Mouse (Mus musculus): ENCODE results near the gene Arl8a. TPM values are rescaled to one million over a fixed set of nuclear protein-coding genes. Genes with fewer than 3 reads are reported as not detected.
A peak's percentile ranks its signal among the peaks of the same experiment; 100 is the strongest.

Arl8a gene
- polyA plus RNA-seq, 1 experiment: 84.7 TPM

DNA sequence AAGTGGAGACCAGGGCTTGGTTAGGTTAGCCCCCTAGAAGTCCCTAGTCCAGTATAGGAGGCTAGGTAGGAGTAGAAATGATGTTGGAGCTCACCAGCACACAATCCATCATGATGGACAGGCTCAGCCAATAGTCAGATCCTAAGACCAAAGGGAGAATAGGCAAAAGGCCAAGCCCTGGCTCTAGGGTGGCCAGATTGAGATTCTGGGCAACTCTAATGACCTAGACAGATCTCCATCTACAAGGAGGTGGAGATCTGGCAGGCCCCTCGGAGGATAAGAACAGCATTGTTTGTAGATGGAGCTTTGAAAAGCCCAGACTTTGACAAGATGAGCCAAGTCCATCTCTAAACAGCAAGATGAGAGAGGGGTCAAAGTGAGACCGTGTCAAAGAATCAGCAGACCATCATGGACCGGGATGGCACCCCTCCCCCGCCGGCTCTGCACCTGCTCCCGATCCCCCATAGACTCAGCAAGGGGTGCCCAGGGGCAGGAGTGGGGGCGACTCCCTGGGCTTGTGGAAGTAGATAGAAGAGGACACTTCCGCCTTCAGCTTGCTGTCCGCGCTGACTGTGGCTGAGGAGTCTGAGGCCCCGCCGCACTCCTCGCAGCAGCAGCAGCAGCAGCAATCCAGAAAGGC is 13.9 kb downstream of the Arl8a start:
- DNase-seq: no peak
- WGBS: 85% methylated on average over 13 of the region's 13 CpGs
- H3K4me1 ChIP-seq (ENCODE audit: control insufficient read depth, insufficient read depth, low read length): no peaks in the 10 kb centered on the region
- TF ChIP-seq POLR2A (IDR thresholded peaks at IDR 0.05; ENCODE audit: borderline replicate concordance, extremely low read depth, low read depth, low read length) (no peak), CTCF (IDR thresholded peaks at IDR 0.05; ENCODE audit: insufficient read depth, low read length) (no peak)
- no peak overlapping the region for H3K4me3 ChIP-seq (replicated peaks; ENCODE audit: extremely low read depth, low read depth, low read length)

DNA sequence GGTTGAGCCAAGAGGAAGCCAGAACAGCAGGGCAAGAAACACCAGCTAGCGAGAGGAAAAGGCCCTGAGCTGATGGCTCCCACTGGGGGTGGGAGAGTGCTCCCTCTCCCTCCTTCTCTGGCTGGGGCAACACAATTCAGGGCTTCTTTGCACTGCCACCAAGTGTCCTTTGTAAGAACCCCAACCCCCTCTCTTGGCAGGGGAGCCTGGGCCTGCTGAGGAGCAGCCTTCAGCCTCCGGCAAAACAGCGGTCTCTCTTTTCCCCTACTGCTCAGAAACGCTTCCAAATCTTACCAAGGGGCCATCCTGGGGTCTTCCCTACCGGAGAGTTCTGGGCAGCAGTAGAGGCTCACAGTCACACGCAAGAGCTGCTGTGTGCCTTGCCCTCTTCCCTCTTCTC is 16.1 kb downstream of the Arl8a start:
- 75% methylated on average over 6 of the region's 6 CpGs for WGBS
- DNase-seq: no peak
- no peak for TF ChIP-seq CTCF (IDR thresholded peaks at IDR 0.05; ENCODE audit: insufficient read depth, low read length)
- no peak for TF ChIP-seq POLR2A (IDR thresholded peaks at IDR 0.05; ENCODE audit: borderline replicate concordance, extremely low read depth, low read depth, low read length)
- Histone ChIP-seq H3K4me1 (ENCODE audit: control insufficient read depth, insufficient read depth, low read length) (no peaks in the 10 kb centered on the region), H3K4me3 (replicated peaks; ENCODE audit: extremely low read depth, low read depth, low read length) (no peak overlapping the region)

DNA sequence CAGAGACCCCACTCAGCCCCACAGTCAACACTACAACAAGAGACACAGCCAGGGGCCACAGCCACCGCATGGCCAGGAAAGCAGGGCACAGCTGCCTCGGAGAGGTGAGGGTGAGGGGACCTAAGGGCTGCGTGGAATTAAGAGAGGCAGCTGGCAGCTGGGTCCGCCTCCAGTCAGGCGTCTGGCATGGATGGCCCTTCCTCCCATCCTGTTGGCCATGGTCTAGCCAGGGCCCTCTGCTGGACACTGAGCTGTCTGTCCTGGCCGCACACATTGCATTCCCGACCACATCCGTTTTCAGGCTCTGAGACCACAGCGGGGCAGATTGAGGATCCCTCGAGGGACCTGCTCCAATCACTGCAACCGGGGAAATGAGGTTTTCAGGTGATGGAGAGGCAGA is 20.8 kb downstream of the Arl8a start, which contains the start of gene Gpr37l1:
Gene Gpr37l1, minus strand, starts transcription at position 247 of the 400 bp plus-strand sequence.
- TF ChIP-seq POLR2A (IDR thresholded peaks at IDR 0.05; ENCODE audit: borderline replicate concordance, extremely low read depth, low read depth, low read length) (no peak), CTCF (IDR thresholded peaks at IDR 0.05; ENCODE audit: insufficient read depth, low read length) (peak; percentile 26; the same call in 1 of the 2 replicates)
- 0 out of 2 replicates have a peak, but pooled peaks cover 2% of the 10 kb centered on the region for H3K4me1 ChIP-seq (ENCODE audit: control insufficient read depth, insufficient read depth, low read length)
- H3K4me3 ChIP-seq (replicated peaks; ENCODE audit: extremely low read depth, low read depth, low read length): no peak within 1 kb of the TSS
- 54% methylated on average over 11 of the region's 11 CpGs for WGBS
- DNase-seq: no peak

DNA sequence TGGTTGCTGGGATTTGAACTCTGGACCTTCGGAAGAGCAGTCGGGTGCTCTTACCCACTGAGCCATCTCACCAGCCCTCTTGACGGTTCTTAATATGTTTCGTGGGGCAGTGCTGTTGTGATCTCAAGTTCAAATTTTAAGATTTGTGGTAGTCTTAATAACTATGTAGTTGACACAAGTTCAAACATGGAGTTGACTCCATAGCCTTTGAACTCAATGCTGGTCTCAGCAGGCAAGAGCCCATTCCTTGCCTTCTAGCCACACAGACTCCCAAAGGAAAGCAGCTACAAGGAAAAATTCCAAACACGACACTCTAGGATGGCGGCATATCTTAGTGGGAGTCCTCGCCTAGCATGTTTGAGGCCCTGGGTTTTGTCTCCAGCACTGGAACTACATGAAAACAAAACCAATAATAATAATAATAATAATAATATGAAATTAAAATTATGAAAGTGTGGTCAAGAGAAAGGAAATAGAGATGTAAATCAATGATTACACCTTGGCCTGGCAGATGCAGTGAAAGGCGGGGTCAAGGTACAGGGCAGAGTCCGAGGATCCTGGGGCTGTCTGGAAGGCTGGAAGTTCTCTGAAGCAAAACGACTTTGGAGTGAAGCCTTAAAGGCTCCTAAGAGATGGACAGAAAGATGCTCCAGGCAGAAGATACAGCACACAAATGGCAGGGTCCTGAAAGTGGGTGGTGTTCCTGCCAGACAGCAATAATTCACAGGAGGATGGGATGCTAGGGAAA is 22.0 kb downstream of the Arl8a start:
- 87% methylated on average over 10 of the region's 10 CpGs for WGBS
- TF ChIP-seq POLR2A (IDR thresholded peaks at IDR 0.05; ENCODE audit: borderline replicate concordance, extremely low read depth, low read depth, low read length): no peak
- TF ChIP-seq CTCF (IDR thresholded peaks at IDR 0.05; ENCODE audit: insufficient read depth, low read length): no peak
- H3K4me3 ChIP-seq (replicated peaks; ENCODE audit: extremely low read depth, low read depth, low read length): no peak overlapping the region
- no peak for DNase-seq
- 0 out of 2 replicates have a peak, but pooled peaks cover 2% of the 10 kb centered on the region for H3K4me1 ChIP-seq (ENCODE audit: control insufficient read depth, insufficient read depth, low read length)

- TF ChIP-seq POLR2A (IDR thresholded peaks at IDR 0.05; ENCODE audit: borderline replicate concordance, extremely low read depth, low read depth, low read length) (no peak), CTCF (IDR thresholded peaks at IDR 0.05; ENCODE audit: insufficient read depth, low read length) (no peak)
- H3K4me1 ChIP-seq (ENCODE audit: control insufficient read depth, insufficient read depth, low read length): 0 out of 2 replicates have a peak, but pooled peaks cover 2% of the 10 kb centered on the region
- no peak overlapping the region for H3K4me3 ChIP-seq (replicated peaks; ENCODE audit: extremely low read depth, low read depth, low read length)
- 25% methylated on average over 12 of the region's 12 CpGs for whole genome bisulfite sequencing
- no peak for DNase-seq
Observed at GRCm38 (mm10) chr1:135169556-135170224, 23.1 kb downstream of the Arl8a start.

DNA sequence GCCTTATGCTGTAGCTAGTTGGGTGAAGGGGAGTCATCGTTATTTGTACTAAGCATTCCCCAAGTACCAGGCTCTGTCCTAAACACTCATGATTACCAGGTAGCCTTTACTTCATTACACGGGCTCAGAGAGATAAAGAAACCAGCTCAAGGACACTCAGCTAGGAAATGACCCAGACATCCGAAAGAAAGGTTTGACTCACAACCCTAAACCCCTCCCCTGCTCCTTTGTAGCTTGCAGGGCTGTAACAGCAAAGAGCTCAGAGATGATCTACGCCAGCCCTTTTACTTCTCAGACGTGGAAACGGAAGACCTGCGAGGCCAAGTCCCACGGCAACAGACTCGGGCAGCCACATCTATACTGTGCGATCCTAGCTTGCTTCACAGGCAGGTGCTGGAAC is 23.7 kb downstream of the Arl8a start:
- no peak for DNase-seq
- WGBS: 53% methylated on average over 10 of the region's 10 CpGs
- TF ChIP-seq POLR2A (IDR thresholded peaks at IDR 0.05; ENCODE audit: borderline replicate concordance, extremely low read depth, low read depth, low read length) (no peak), CTCF (IDR thresholded peaks at IDR 0.05; ENCODE audit: insufficient read depth, low read length) (no peak)
- Histone ChIP-seq H3K4me3 (replicated peaks; ENCODE audit: extremely low read depth, low read depth, low read length) (no peak overlapping the region), H3K4me1 (ENCODE audit: control insufficient read depth, insufficient read depth, low read length) (0 out of 2 replicates have a peak, but pooled peaks cover 2% of the 10 kb centered on the region)

- Histone ChIP-seq H3K4me1 (ENCODE audit: control insufficient read depth, insufficient read depth, low read length) (0 out of 2 replicates have a peak, but pooled peaks cover 2% of the 10 kb centered on the region), H3K4me3 (replicated peaks; ENCODE audit: extremely low read depth, low read depth, low read length) (no peak overlapping the region)
- WGBS: 78% methylated on average over 7 of the region's 7 CpGs
- no peak for DNase-seq
- TF ChIP-seq POLR2A (IDR thresholded peaks at IDR 0.05; ENCODE audit: borderline replicate concordance, extremely low read depth, low read depth, low read length) (no peak), CTCF (IDR thresholded peaks at IDR 0.05; ENCODE audit: insufficient read depth, low read length) (no peak)
Observed at GRCm38 (mm10) chr1:135171202-135171601, 24.6 kb downstream of the Arl8a start.

DNA sequence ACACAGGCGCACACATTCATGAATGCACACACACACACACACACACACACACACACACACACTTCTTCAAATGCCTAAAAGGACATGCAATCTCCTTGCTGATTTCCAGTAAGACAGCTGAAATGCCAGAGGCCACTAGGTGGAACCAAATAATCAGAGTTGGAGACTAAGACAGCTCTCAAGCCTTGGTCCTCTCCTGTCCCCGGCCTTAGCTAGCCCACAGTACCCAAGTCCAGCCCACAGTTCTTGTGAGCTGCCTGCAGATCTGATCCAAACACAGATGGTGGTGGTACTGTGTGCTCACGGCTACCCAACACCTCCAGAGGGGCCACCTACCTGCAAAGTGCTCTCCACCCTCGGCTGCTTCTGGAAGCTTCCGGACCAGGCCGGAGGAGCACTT is 25.4 kb downstream of the Arl8a start:
- no peak for DNase-seq
- peak; percentile 59; the same call in 1 of the 2 replicates for TF ChIP-seq CTCF (IDR thresholded peaks at IDR 0.05; ENCODE audit: insufficient read depth, low read length)
- no peak for TF ChIP-seq POLR2A (IDR thresholded peaks at IDR 0.05; ENCODE audit: borderline replicate concordance, extremely low read depth, low read depth, low read length)
- Histone ChIP-seq H3K4me3 (replicated peaks; ENCODE audit: extremely low read depth, low read depth, low read length) (no peak overlapping the region), H3K4me1 (ENCODE audit: control insufficient read depth, insufficient read depth, low read length) (0 out of 2 replicates have a peak, but pooled peaks cover 2% of the 10 kb centered on the region)
- WGBS: 50% methylated on average over 6 of the region's 6 CpGs

- 92% methylated on average over 6 of the region's 6 CpGs for WGBS
- no peak overlapping the region for H3K4me3 ChIP-seq (replicated peaks; ENCODE audit: extremely low read depth, low read depth, low read length)
- DNase-seq: no peak
- 0 out of 2 replicates have a peak, but pooled peaks cover 2% of the 10 kb centered on the region for H3K4me1 ChIP-seq (ENCODE audit: control insufficient read depth, insufficient read depth, low read length)
- TF ChIP-seq POLR2A (IDR thresholded peaks at IDR 0.05; ENCODE audit: borderline replicate concordance, extremely low read depth, low read depth, low read length) (no peak), CTCF (IDR thresholded peaks at IDR 0.05; ENCODE audit: insufficient read depth, low read length) (no peak)
Observed at GRCm38 (mm10) chr1:135173311-135173710, 26.7 kb downstream of the Arl8a start.

Data from lung, adult 2 months (tissue).